Mouse (Mus musculus) heart, adult 2 months (tissue): ENCODE data around the gene Txnrd2. TPM values are rescaled to one million over a fixed set of nuclear protein-coding genes. Genes with fewer than 3 reads are reported as not detected.

Experiments
- DNase-seq, 2 experiments: peaks; one replicate each; pipeline ENCODE4 v3.0.0; 2021
- H3K27ac ChIP-seq: fragments of 200-600 bp; 2 replicates; pipeline ENCODE4 v1.8.1; 2022
- H3K27me3 ChIP-seq: fragments of 200-500 bp; 2 replicates; pipeline ENCODE4 v1.6.1; 2012; ENCODE audit warnings: mild to moderate bottlenecking, low read length, inconsistent platforms, mixed read lengths; ENCODE audit not compliant: control insufficient read depth, insufficient read depth
- H3K36me3 ChIP-seq: fragments of 200-500 bp; 2 replicates; pipeline ENCODE4 v1.6.1; 2012; ENCODE audit warnings: low read length, inconsistent platforms; ENCODE audit not compliant: control insufficient read depth, insufficient read depth
- H3K4me1 ChIP-seq: fragments of 200-500 bp; 2 replicates; pipeline ENCODE4 v1.6.1; 2011; ENCODE audit warnings: low read length; ENCODE audit not compliant: control insufficient read depth, insufficient read depth
- H3K4me3 ChIP-seq: fragments of 200-600 bp; 2 replicates; pipeline ENCODE4 v1.8.1; 2022
- H3K79me2 ChIP-seq: fragments of 200-500 bp; replicated peaks from 2 replicates; pipeline ENCODE4 v1.6.1; 2012; ENCODE audit warnings: mild to moderate bottlenecking, inconsistent platforms, low read length, moderate library complexity, mixed read lengths; ENCODE audit not compliant: control insufficient read depth, insufficient read depth
- H3K9ac ChIP-seq: fragments of 200-500 bp; 2 replicates; pipeline ENCODE4 v1.6.1; 2012; ENCODE audit warnings: low read depth, mild to moderate bottlenecking, control low read depth, inconsistent platforms, low read length, mixed read lengths
- CTCF ChIP-seq: fragments of 200-600 bp; IDR thresholded peaks from 2 replicates; pipeline ENCODE4 v1.8.1; 2022; ENCODE audit warnings: antibody characterized with exemption, mild to moderate bottlenecking, moderate library complexity
- EP300 ChIP-seq: fragments of 200-500 bp; IDR thresholded peaks from 2 replicates; pipeline ENCODE4 v1.6.1; 2011; ENCODE audit warnings: low read depth, low read length, control low read depth; ENCODE audit not compliant: insufficient read depth
- POLR2A ChIP-seq: fragments of 200-500 bp; IDR thresholded peaks from 2 replicates; pipeline ENCODE4 v1.6.1; 2011; ENCODE audit warnings: mild to moderate bottlenecking, low read depth, low read length, control low read depth; ENCODE audit not compliant: insufficient read depth
- WGBS: fragments of 180-500 bp; shearing (Covaris S2); methylation state at CpG from one replicate; pipeline ENCODE4 v1.1.7; 2018; 5-methylcytosine and 5-hydroxymethylcytosine counted together
- intact Hi-C: fragments of 180-260 bp; cut with DNase I; formaldehyde crosslinking; loops from one replicate; pipeline ENCODE4 v1.15.1; 2025
- polyA plus RNA-seq: library from polyadenylated mRNA; depleted of rRNA; stranded (reverse); fragments of >200 nt; gene quantifications from 2 replicates; pipeline ENCODE4 v1.2.3, GENCODE M21; 2012
- total RNA-seq, 2 experiments: library from RNA; stranded (reverse); gene quantifications; 2 replicates each; pipeline ENCODE4 v1.2.3; 2021

Txnrd2 gene
- total and polyA plus RNA-seq, 3 experiments = 35.1 to 39.7 (median 37.6) TPM

DNA sequence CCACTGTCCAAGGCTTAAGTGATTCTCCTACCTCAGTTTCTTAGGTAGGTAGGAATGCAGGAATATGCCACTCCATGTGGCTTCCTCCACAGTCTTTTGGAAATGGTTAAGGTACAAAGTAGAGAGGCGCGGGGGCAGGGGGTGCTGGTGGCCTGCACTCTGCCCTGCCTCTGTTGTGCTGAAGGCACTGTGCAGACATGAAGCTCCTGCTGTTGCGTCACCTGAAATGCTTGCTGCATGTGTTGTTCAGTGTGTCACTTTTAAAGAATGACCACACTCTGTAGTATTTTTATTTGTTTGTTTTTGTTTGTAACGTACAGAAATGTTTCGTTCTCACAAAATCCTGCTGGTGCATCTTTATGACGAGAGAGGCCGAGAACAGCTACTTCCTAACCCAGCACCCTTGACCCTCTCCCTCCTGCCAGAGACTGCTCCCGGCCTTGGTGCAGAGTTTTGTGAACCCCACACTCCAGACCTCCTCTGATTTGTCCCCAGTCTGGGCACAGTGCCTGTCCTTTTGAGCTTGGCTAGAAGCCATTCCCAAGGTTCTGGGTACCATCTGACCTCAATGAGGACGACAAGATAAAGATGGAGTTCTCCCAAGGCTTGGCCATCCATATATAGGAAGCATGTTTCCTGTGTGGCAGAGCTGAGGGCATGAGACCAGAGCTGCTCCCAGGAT, 43.0 kb upstream of the Txnrd2 start:
- 62% methylated on average over 9 of the region's 9 CpGs for WGBS
- DNase-seq = peak; percentile 55 to 65
- H3K27me3 ChIP-seq = no peaks in the 10 kb centered on the region
- intact Hi-C loops = no loop called here
- H3K27ac ChIP-seq = peak overlapping the region; percentile 4; the same call in 1 of the 2 replicates
- H3K4me3 ChIP-seq = no peak overlapping the region
- no peak for TF ChIP-seq EP300
- no peak for TF ChIP-seq CTCF
- no peak for TF ChIP-seq POLR2A
- H3K4me1 ChIP-seq = peaks cover 3% of the 10 kb centered on the region
- no peaks in the 10 kb centered on the region for H3K36me3 ChIP-seq
- no peaks in the 10 kb centered on the region for H3K79me2 ChIP-seq
- no peak overlapping the region for H3K9ac ChIP-seq

GRCm38 (mm10) chr16:18383756-18384155, 42.4 kb upstream of the Txnrd2 start:
- Histone ChIP-seq H3K4me1 (peaks cover 4% of the 10 kb centered on the region), H3K79me2 (no peaks in the 10 kb centered on the region), H3K36me3 (no peaks in the 10 kb centered on the region), H3K9ac (no peak overlapping the region), H3K27ac (peak overlapping the region; percentile 4; the same call in 1 of the 2 replicates), H3K4me3 (no peak overlapping the region), H3K27me3 (no peaks in the 10 kb centered on the region)
- DNase-seq = no peak
- intact Hi-C loops = no loop called here
- TF ChIP-seq POLR2A = no peak
- no peak for TF ChIP-seq EP300
- no peak for TF ChIP-seq CTCF
- WGBS = 41% methylated on average over 3 of the region's 3 CpGs

DNA sequence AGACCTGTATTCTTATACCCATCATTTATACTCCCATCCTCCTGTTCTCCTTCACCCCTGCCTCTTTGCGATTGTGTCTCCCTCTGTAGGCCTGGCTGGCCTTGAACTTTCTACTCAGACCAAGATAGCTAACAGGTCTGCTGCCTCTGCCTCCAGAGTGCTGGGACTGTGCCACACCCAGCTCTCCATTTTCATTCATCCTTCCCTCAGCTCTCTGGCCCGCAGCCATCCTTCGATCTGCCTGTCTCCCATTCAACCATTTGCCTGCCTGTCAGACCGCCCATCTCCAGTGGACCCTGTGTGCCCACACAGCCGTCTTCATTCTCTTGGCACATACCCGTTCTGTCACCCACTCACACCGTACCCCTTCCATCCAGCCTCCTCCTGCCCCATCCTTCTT, 42.0 kb upstream of the Txnrd2 start:
- 80% methylated on average over 7 of the region's 7 CpGs for WGBS
- no peaks in the 10 kb centered on the region for H3K79me2 ChIP-seq
- no peaks in the 10 kb centered on the region for H3K36me3 ChIP-seq
- TF ChIP-seq CTCF (no peak), EP300 (no peak), POLR2A (no peak)
- peaks cover 4% of the 10 kb centered on the region for H3K4me1 ChIP-seq
- peak overlapping the region; percentile 4; the same call in 1 of the 2 replicates for H3K27ac ChIP-seq
- H3K27me3 ChIP-seq = no peaks in the 10 kb centered on the region
- DNase-seq = no peak
- intact Hi-C loops = no loop called here
- H3K9ac ChIP-seq = no peak overlapping the region
- H3K4me3 ChIP-seq = no peak overlapping the region

- no peak for DNase-seq
- Histone ChIP-seq H3K27ac (no peak overlapping the region), H3K4me3 (no peak overlapping the region), H3K79me2 (no peaks in the 10 kb centered on the region), H3K4me1 (peaks cover 4% of the 10 kb centered on the region), H3K27me3 (no peaks in the 10 kb centered on the region), H3K9ac (no peak overlapping the region), H3K36me3 (no peaks in the 10 kb centered on the region)
- TF ChIP-seq EP300 (no peak), POLR2A (no peak), CTCF (no peak)
- WGBS = 92% methylated on average over 8 of the region's 8 CpGs
- intact Hi-C loops = no loop called here
Observed at GRCm38 (mm10) chr16:18384659-18385058, 41.5 kb upstream of the Txnrd2 start.

GRCm38 (mm10) chr16:18385411-18385810, 40.8 kb upstream of the Txnrd2 start:
- TF ChIP-seq EP300 = no peak
- TF ChIP-seq CTCF = no peak
- no peak for TF ChIP-seq POLR2A
- DNase-seq = no peak
- Histone ChIP-seq H3K4me3 (no peak overlapping the region), H3K9ac (no peak overlapping the region), H3K36me3 (no peaks in the 10 kb centered on the region), H3K27me3 (no peaks in the 10 kb centered on the region), H3K4me1 (peaks cover 4% of the 10 kb centered on the region), H3K79me2 (no peaks in the 10 kb centered on the region), H3K27ac (no peak overlapping the region)
- intact Hi-C loops = no loop called here
- WGBS = 81% methylated on average over 5 of the region's 5 CpGs

- intact Hi-C loops = no loop called here
- TF ChIP-seq EP300 = no peak
- TF ChIP-seq CTCF = no peak
- no peak for TF ChIP-seq POLR2A
- Histone ChIP-seq H3K27me3 (no peaks in the 10 kb centered on the region), H3K4me1 (peaks cover 4% of the 10 kb centered on the region), H3K79me2 (no peaks in the 10 kb centered on the region), H3K36me3 (no peaks in the 10 kb centered on the region), H3K9ac (no peak overlapping the region), H3K27ac (no peak overlapping the region), H3K4me3 (no peak overlapping the region)
- DNase-seq = no peak
- WGBS = 73% methylated on average over 7 of the region's 7 CpGs
Observed at GRCm38 (mm10) chr16:18386451-18386850, 39.7 kb upstream of the Txnrd2 start.
